Mouse (Mus musculus) telencephalon, adult 2 months (tissue): ENCODE measurements around the gene Acp7.

ENCODE experiments used
- DNase-seq: peaks from one replicate; pipeline ENCODE4 v3.0.0-alpha.2; 2011; ENCODE audit warnings: low read depth, low spot score

The Acp7 gene

DNA sequence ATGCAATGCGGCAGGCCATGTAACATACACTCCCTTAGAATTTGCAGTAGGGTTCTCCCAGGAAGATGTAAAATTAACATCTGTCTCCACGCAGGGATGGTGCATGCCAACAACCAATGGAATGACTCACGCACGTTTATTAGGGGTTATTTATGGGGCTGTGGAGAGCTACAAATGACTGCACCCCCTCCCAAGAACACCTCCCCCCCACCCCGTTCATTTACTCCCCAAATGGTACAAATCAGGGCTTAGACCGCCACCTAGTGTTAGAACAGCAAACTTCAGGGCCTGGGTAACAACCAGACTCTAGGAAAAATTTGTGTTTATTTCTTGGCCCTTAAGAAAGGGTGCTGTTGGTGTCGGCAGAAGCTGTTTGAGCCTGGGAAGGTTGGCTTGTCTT lies 29.5 kb downstream of the Acp7 start:
- DNase-seq, result no peak

GRCm38 (mm10) chr7:28601029-28601428 lies 30.1 kb downstream of the Acp7 start:
- DNase-seq, result no peak

GRCm38 (mm10) chr7:28598951-28599350 lies 32.2 kb downstream of the Acp7 start:
- no peak for DNase-seq

GRCm38 (mm10) chr7:28597642-28598446 lies 33.3 kb downstream of the Acp7 start, which contains the start of the genes Samd4b and Pak4:
Gene Samd4b (minus strand): TSS chr7:28598144.
Gene Pak4 (minus strand): TSS chr7:28598185.
- peak; percentile 96 for DNase-seq

DNA sequence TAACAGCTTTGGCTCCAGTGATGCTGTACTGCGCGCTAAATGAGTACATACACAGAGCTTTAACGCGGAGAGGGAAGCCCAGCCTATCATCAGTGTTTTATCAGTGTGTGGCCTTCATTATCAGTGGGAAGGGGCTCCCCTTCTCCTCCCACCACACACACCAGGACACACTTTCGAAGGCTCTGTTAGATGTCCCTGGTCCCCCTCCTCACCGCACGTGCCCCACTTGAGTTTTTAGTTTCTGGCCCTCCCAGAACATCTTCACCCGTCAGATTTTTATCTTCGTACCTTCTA lies 33.9 kb downstream of the Acp7 start:
- DNase-seq, result no peak

GRCm38 (mm10) chr7:28596436-28597276 lies 34.5 kb downstream of the Acp7 start:
- no peak for DNase-seq

GRCm38 (mm10) chr7:28595751-28596435 lies 35.2 kb downstream of the Acp7 start:
- no peak for DNase-seq

GRCm38 (mm10) chr7:28593206-28594111 lies 37.7 kb downstream of the Acp7 start:
- DNase-seq, result no peak

DNA sequence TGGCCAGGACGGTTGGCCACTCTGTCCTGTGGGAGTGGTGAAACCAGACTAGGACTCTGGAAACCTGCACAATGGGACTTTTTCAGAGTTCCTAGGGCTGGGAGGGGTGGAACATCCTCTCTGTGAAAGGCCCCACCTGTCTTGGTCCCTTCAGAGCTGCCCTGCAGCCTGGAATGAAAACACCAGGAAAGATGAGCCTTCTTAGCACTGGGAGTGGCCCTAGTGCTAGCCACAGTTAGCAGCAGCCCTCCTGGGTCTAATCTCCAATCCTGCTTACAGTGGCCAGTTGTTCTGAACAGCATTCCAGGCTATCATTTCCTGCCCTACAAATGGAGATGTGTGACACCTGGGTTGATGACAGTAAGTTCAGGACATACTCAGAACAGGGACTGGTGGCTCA lies 39.3 kb downstream of the Acp7 start:
- no peak for DNase-seq

DNA sequence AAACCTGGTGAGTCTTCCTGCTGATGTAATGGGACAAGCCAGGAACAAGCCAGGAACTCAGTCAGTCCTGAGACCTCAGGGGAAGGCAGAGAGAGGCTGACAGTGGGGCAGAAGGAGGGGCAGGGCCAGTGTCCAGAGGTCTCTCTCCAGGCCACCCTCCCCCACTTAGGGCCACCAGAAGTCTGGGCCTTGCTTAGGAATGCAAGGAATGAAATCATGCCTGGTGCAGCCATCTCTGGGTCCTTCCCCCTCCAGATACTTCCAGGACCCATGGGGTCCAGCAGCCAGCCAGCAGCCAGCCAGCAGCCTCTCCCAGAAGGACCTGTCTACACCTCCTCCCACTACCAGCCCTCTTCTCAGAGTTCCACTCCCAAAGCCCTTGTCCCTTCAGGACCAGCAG lies 43.5 kb downstream of the Acp7 start:
- no peak for DNase-seq

DNA sequence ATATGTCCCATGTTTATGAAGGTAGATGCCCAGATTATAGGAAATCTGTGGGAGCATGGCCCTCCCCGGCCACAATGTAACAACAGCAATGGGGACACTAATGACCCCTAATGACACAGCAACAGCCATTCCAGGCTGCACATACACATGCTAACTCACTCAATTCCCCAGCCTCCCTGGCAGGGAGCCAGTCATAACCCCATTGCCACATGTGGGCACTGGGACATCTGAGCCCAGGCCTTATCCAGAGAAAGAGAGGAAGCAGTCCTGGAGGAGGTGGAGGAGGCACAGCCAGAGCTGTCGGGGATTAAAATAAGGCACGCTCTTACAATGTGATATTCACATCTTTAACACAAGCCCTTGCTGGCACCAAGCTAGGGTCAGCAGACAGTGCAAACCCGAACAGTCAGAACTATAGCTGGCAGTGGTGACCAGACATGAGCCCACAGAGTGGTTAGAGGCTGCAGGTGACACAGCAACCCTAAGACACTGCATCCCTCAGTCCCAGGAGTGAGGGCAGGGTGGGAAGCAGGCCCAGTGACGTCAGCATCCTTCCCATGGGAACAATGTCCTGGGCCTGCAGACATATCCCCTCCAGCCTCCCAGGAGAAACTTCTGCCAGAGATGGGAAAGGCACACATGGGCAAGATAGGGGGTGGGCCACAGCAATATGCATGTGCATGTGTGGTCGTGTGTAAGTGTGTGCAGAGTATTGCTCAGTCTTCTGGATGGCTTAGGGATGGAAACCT lies 44.3 kb downstream of the Acp7 start:
- DNase-seq, result no peak

GRCm38 (mm10) chr7:28585001-28585400 lies 46.1 kb downstream of the Acp7 start:
- no peak for DNase-seq

GRCm38 (mm10) chr7:28584468-28584867 lies 46.7 kb downstream of the Acp7 start:
- DNase-seq, result no peak

- DNase-seq, result peak; percentile 29
Measured at GRCm38 (mm10) chr7:28583570-28584344, 47.4 kb downstream of the Acp7 start.

GRCm38 (mm10) chr7:28582841-28583240 lies 48.3 kb downstream of the Acp7 start:
- no peak for DNase-seq

DNA sequence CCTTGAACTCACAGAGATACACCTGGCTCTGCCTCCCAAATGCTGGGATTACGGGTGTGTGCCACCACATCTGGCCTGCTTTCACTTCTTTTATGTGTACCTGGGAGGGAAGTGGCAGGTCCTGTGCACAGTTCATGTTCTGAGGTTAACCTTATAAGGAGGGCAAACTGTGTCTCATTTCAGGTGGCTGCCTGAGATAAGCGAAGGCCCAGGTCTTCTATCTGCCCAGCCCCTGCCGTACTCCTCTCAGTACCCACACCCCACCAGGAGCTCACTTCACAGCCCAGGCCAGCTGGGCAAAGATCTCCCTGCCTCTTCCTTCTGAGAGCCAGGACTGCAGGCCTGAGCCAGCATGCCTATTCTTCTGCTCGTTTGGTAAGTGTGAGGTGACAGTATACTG lies 49.4 kb downstream of the Acp7 start:
- DNase-seq, result no peak

DNA sequence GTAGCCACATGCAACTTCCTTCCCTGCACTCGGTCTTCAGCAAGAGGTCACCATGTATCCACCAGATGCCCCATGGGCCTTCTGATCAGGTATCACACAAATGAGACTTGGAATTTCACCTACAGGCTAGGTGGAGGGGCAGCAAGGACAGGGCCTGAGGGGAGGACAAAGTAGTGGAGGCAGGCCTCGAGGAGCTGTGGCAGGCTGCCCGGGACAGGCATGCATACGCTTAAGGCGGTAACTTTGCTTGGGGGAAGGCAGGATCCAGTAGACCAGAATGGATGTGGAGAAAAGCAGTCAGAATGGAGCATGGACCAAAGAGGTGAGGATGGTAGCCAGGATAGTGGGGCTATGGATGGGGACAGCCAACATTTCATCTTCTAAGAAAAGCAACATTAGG lies 51.3 kb downstream of the Acp7 start:
- no peak for DNase-seq

- DNase-seq, result no peak
Measured at GRCm38 (mm10) chr7:28578543-28579053, 52.5 kb downstream of the Acp7 start.

GRCm38 (mm10) chr7:28577826-28578542 lies 53.1 kb downstream of the Acp7 start:
- DNase-seq, result no peak
